Mouse (Mus musculus): ENCODE data around the gene Cdk19.

DNA sequence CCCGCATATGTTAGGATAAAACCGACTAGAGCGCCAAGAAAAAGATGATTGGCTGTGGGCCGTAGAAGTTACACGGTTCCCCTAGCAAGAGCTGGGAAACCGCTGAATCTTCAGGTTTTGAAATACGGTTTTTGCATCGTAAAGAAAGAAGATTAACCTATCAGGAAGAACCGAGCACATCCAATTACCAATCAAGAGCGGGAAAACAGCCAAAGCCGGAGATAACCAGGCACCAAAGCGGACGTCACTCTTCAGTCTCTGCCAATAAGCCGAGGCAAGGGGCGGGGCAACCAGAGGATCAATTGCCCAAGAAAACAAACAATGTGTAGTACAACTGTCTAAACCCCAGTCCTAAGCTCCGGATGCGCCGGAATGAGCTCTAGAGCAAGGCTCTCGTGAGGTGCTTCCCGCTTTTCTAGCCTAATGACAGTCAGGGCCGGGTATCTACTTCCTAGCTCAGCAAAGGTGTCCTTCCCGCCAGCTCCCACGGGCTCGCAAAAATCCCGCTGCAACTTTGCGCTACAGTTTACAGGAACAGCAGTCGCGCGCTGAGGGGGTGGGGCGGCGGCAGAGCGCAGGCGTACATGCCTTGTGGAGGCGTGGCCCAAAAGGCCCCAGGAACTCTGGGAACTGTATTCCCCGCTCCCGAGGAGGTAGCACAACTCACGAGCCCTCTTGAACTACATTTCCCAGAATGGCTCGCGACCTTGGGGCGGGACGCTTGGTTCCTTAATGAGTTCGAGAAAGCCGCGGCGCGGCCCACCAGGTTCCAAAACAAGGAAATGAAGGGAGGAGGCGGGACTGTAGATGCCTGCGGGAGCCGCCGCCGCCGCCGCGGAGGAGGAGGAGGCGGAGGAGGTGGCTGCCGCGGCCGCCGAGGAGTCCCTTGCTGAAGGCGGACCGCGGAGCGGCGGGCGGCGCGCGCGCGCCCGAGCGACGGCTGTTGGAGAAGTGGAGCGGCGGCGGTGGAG lies 9.5 kb downstream of the Cdk19 start:
- TF ChIP-seq POLR2A (IDR thresholded peaks at IDR 0.05; ENCODE audit: low read depth, low read length) (peak; percentile 78), CTCF (conservative IDR thresholded peaks at IDR 0.05 in 1 of 2, IDR thresholded peaks at IDR 0.05 in 1 of 2; ENCODE audit: low read depth in 2 of 2, low read length in 2 of 2) (no peak), IRF4 (IDR thresholded peaks at IDR 0.05; ENCODE audit: low read depth, low read length) (peak; percentile 38; the same call in 1 of the 2 replicates), NRF1 (IDR thresholded peaks at IDR 0.05; ENCODE audit: low read depth, low read length) (peak; percentile 86), CHD1 (IDR thresholded peaks at IDR 0.05; ENCODE audit: low read depth, low read length) (no peak), NELFE (IDR thresholded peaks at IDR 0.05; ENCODE audit: low read depth, low read length) (peak; percentile 79), USF2 (conservative IDR thresholded peaks at IDR 0.05; ENCODE audit: low read depth, low read length) (no peak), MEF2A (IDR thresholded peaks at IDR 0.05; ENCODE audit: borderline replicate concordance, low read depth, low read length) (no peak), MYC (IDR thresholded peaks at IDR 0.05; ENCODE audit: low read depth, low read length) (no peak), JUND (conservative IDR thresholded peaks at IDR 0.05; ENCODE audit: low read depth, low read length) (no peak), TBP (conservative IDR thresholded peaks at IDR 0.05; ENCODE audit: low read depth, low read length) (peak; percentile 94), UBTF (IDR thresholded peaks at IDR 0.05; ENCODE audit: low read depth, low read length) (0 out of 2 replicates have a peak, but pooled peaks have one; percentile 17)

Measured in CH12.LX (cell line).